Mouse (Mus musculus) cerebellum, postnatal 14 days (tissue): ENCODE data around the gene Lrrc4c.

Experiments used
- DNase-seq, 2 experiments: peaks; one replicate each; pipeline ENCODE4 v3.0.0; 2021; ENCODE audit warnings: mixed read lengths in 2 of 2

Gene Lrrc4c

DNA sequence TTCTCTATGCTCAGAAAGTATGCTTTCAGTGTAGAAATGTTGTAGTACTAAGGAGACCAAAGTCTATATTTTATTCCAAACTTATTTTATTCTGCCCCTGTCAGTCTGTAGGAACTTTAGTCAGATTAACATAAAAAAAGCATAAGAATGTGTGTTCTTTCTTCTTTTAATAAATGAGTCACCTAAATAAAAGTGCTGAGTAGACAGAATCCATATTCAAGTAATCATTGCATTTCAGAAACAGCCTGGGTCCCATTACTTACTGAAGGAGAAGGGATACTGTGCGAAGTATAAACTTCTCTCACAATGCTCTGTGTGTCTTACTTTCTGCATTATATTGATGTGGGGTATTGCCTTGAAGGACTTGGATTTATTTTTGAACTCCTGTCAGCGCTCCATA lies 255.8 kb downstream of the Lrrc4c start:
- DNase-seq = no peak

DNA sequence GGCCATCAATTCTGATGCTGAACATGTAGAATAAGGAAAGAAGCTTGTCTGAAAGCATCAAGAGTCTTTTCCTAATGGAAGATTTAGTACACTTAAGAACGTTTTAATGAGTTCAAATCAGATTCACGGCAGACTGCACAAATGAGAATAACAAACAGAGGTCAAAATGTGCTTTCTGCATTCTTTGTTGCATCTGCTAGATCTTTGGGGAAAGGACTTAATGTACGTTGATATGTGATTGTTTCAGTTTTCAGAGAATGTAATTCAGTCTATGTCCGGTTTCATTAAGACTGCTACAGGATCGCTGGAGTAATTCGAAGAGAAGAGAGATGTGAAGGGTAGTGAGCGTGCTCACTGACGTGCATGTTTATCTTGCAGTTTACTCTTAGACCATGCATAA lies 259.7 kb downstream of the Lrrc4c start:
- DNase-seq = no peak

GRCm38 (mm10) chr2:96580136-96580733 lies 262.3 kb downstream of the Lrrc4c start:
- DNase-seq = peak in 1 of 2 experiments; percentile 22

DNA sequence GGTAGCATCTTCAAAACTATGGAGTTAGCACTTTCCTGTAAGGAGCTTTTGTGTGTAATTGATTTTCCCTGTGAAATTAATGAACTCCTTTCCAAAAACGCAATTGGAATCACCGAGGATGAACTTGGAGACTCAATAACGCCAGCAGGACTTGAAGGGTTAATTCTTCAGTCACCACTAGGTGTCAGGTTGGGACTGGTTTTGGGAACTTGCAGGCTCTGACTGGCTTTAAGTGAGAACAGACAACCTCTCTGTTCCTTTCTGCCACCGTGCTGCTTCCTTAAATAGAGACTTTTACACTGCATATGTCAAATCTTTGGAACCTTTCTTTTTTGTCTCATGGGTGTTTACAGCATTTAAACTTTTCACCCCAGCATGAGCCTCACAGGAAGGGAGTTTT lies 267.7 kb downstream of the Lrrc4c start:
- DNase-seq = peak; percentile 76 to 85

- DNase-seq = no peak
These were observed 286.8 kb downstream of the Lrrc4c start for GRCm38 (mm10) chr2:96604801-96605200.

GRCm38 (mm10) chr2:96614121-96614520 lies 296.2 kb downstream of the Lrrc4c start:
- DNase-seq = no peak

- DNase-seq = no peak
These were observed 300.8 kb downstream of the Lrrc4c start for GRCm38 (mm10) chr2:96618691-96619205.

- no peak for DNase-seq
These were observed 349.1 kb downstream of the Lrrc4c start for GRCm38 (mm10) chr2:96667113-96667512.

DNA sequence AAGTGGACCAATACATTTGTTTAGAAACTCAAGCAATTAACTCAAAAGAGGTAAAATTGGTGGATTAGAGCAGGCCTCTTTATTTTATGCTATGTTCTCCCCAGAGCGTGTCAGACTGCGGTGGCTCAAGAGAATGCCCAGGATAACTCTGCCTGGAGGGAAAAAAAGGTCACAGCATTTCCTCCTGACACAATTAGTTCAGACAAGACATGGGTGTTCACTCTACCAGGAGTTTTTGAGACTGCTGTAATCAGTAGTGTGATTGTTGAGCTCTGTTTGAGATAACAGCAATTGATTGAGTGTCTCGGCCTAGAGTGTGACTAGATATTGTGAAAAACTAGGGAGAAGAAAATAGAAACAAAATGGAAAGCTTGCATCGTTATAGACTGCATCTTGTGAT lies 363.8 kb downstream of the Lrrc4c start:
- DNase-seq = no peak

GRCm38 (mm10) chr2:96685328-96685727 lies 367.4 kb downstream of the Lrrc4c start:
- no peak for DNase-seq

- no peak for DNase-seq
These were observed 387.0 kb downstream of the Lrrc4c start for GRCm38 (mm10) chr2:96705004-96705403.

DNA sequence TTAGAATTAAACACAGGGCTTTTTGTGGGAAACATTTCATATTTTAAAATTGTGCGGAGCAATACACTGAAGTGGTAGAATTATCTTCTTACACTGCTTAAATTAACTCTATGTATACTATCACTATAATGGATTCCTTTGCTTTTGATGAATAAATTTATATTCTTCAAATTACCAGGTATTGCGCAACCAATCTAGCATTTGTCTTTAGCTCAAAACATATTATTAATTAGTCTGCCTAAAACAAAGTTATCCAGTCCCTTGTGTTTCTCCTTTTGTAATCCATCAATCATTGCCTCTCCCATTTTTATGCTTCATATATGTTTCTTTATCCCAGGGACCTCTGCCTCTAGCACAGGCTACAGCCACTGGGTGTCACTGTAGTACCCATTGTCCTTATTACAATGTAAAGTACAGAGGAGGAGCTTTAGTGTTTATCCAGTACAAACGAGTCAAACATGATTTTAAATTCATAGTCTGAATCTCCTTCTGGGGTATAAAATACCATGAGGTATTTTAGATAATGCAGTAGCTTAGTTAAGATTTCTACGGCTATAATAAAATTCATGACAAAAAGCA lies 389.9 kb downstream of the Lrrc4c start:
- DNase-seq = peak; percentile 56 to 69

DNA sequence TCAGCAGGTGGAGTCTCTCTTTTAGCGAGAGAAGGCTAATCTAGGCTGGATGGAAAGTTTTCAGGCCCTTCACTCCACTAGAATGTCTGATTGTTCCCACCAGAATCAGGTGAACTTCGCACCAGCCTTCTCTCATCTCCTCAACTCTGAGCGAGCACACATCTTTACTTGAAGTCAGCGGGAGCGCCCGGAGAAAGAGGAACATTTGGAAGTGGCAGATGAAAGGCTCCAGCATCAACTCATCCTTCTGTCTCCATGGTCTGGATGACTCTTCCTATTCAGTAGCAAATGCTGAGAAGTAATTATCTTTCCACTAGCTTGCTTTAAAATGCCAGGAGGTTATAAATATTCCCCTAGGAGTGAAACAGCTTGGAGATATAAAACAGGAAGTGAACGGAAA lies 396.6 kb downstream of the Lrrc4c start:
- no peak for DNase-seq

GRCm38 (mm10) chr2:96717353-96717752 lies 399.4 kb downstream of the Lrrc4c start:
- DNase-seq = no peak

GRCm38 (mm10) chr2:96723395-96723794 lies 405.4 kb downstream of the Lrrc4c start:
- DNase-seq = peak in 1 of 2 experiments; percentile 35

- no peak for DNase-seq
These were observed 418.1 kb downstream of the Lrrc4c start for GRCm38 (mm10) chr2:96736081-96736480.

- DNase-seq = no peak
These were observed 437.1 kb downstream of the Lrrc4c start for GRCm38 (mm10) chr2:96755066-96755465.

- no peak for DNase-seq
These were observed 439.7 kb downstream of the Lrrc4c start for GRCm38 (mm10) chr2:96757701-96758100.

- DNase-seq = peak; percentile 68 to 86
These were observed 445.6 kb downstream of the Lrrc4c start for GRCm38 (mm10) chr2:96763538-96763937.

DNA sequence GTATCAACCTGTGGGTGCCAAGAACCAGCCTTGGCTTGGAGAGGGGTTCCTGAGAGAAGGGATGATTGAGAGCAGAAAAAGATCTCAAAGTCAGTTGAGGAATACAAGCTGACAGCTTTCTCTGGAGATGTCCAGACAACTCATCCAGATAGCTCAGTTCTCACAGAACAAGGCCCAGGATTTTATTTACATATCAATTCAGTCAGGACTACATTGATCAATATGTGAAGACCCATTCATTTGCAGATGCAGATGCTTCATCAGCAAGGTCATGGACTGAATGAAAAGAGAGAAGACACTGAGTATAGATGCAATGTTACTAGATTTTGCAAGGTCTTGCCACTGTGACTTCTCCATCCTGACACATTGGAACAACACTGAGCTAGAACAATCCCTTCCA lies 457.4 kb downstream of the Lrrc4c start:
- no peak for DNase-seq

DNA sequence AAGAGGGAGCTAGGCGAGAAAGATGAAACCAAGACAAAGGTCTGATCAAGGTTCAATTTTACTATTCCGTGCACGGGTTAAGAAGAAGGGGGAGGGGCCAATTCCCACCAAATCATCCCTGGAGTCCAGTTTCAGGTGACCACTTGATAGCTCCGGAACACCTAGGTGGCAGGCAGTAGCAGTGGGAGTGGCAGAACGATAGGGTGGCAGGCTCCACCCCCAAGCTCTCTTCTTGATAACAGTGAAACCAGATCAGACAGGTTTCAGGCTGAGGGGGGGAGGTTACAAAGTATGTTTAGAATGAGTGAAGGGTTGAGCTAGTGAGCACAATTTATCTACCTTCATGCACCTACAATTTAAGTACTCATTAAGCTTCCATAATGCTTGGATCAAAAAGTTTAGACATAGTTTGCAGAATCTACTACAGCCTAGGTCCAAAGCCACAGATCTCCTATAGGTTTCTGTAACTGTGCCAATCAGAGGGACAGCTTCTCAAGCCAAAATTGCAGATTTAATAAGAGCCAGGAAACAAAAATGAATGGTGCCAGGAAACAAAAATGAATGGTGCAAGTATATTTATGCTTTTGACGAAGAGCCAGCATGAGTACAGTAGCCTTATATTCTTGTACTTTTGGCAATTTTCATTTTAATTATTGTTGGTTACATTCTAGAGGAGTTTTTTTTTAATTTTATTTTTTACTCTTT lies 478.9 kb downstream of the Lrrc4c start:
- no peak for DNase-seq

DNA sequence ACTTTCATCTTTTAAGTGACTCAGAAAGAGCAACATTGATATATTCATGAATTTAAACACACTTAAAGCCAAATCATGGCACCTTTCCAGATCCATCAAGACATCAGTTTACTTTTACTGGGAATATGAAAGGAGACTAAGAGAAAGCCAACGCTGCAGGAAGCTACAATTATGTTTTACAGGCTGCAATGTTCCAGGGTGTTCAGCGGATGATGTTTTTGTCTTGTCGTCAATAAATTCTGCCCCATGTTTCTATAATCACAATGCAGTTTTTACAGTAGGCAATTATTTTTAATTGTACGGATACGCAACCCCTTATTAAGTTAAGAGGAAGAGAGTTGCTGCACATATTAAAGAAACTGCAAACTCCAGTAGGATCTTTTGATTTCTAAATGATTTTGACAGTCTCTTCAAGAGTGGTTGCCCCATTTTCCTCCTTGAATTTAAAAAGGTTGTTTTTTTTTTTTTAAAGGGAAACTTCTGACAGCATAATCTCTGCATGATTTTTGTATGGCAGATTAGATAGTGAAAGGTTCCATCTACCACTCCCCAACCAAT lies 532.9 kb downstream of the Lrrc4c start:
- no peak for DNase-seq

- DNase-seq = no peak
These were observed 535.8 kb downstream of the Lrrc4c start for GRCm38 (mm10) chr2:96853797-96854196.

DNA sequence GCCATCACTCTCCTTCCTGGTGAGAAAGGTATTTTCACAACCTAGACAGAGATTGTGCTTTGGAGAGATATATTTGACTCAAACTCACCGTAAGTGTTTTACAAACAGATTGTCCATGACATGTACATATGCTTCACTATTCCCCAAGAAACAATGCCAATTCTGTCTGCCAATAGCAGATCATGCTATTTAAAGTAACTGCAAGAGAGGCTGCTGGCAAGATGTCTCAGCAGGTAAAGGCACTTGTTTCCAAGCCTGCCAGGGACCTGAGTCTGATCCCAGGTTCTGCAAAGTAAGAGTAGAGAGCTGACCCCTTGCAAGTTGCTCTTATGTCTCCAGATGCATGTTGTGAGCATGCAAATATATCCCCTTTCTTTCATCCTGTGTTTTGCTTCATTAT lies 558.1 kb downstream of the Lrrc4c start:
- peak; percentile 54 to 79 for DNase-seq
